Mouse (Mus musculus) retina, adult 2 months (tissue): ENCODE measurements around the gene Ttc7.
"Not testable (repeated sequence)": the region's sequence is repeated elsewhere in the genome, so short reads cannot be mapped to it uniquely, and the experiment has no call there.

ENCODE experiments used
- DNase-seq: peaks from one replicate; pipeline ENCODE4 v3.0.0-alpha.2; 2012; ENCODE audit warnings: low read depth, low spot score

The Ttc7 gene

GRCm38 (mm10) chr17:87286481-87287143 lies 3.9 kb downstream of the Ttc7 start:
- DNase-seq = no peak

GRCm38 (mm10) chr17:87287197-87287777 lies 4.6 kb downstream of the Ttc7 start:
- DNase-seq = no peak

GRCm38 (mm10) chr17:87288131-87288530 lies 5.4 kb downstream of the Ttc7 start:
- DNase-seq = no peak

GRCm38 (mm10) chr17:87289367-87289766 lies 6.7 kb downstream of the Ttc7 start:
- no peak for DNase-seq

GRCm38 (mm10) chr17:87291037-87291436 lies 8.4 kb downstream of the Ttc7 start:
- no peak for DNase-seq

- DNase-seq = no peak
These were observed 9.1 kb downstream of the Ttc7 start for GRCm38 (mm10) chr17:87291782-87292181.

GRCm38 (mm10) chr17:87293125-87293524 lies 10.4 kb downstream of the Ttc7 start:
- no peak for DNase-seq

GRCm38 (mm10) chr17:87295738-87296137 lies 13.1 kb downstream of the Ttc7 start:
- DNase-seq = no peak

- DNase-seq = not testable (repeated sequence)
These were observed 14.0 kb downstream of the Ttc7 start for GRCm38 (mm10) chr17:87296701-87297100.

GRCm38 (mm10) chr17:87298944-87299343 lies 16.3 kb downstream of the Ttc7 start:
- no peak for DNase-seq

GRCm38 (mm10) chr17:87300340-87300739 lies 17.7 kb downstream of the Ttc7 start:
- no peak for DNase-seq

- not testable (repeated sequence) for DNase-seq
These were observed 18.9 kb downstream of the Ttc7 start for GRCm38 (mm10) chr17:87301607-87302006.

- no peak for DNase-seq
These were observed 19.5 kb downstream of the Ttc7 start for GRCm38 (mm10) chr17:87302014-87302794.

- DNase-seq = no peak
These were observed 21.6 kb downstream of the Ttc7 start for GRCm38 (mm10) chr17:87304151-87304894.

GRCm38 (mm10) chr17:87305065-87305464 lies 22.4 kb downstream of the Ttc7 start:
- DNase-seq = no peak

- no peak for DNase-seq
These were observed 24.1 kb downstream of the Ttc7 start for GRCm38 (mm10) chr17:87306746-87307145.

GRCm38 (mm10) chr17:87309073-87309788 lies 26.5 kb downstream of the Ttc7 start:
- no peak for DNase-seq

- DNase-seq = no peak
These were observed 27.8 kb downstream of the Ttc7 start for GRCm38 (mm10) chr17:87310497-87310896.

- DNase-seq = no peak
These were observed 29.7 kb downstream of the Ttc7 start for GRCm38 (mm10) chr17:87312351-87312750.

GRCm38 (mm10) chr17:87312924-87313870 lies 30.5 kb downstream of the Ttc7 start:
- no peak for DNase-seq
